Mouse (Mus musculus): Measurements from ENCODE around the gene Rgp1.

Gene Rgp1

GRCm38 (mm10) chr4:43561997-43562768, 16.3 kb upstream of the Rgp1 start, which contains the start of the genes Creb3 and Tln1:
Creb3 (plus strand) TSS chr4:43562332.
Tln1 (minus strand) TSS chr4:43562691.
- peak; percentile 91 to 92 for DNase-seq (ENCODE audit: low spot score in 2 of 2)

DNA sequence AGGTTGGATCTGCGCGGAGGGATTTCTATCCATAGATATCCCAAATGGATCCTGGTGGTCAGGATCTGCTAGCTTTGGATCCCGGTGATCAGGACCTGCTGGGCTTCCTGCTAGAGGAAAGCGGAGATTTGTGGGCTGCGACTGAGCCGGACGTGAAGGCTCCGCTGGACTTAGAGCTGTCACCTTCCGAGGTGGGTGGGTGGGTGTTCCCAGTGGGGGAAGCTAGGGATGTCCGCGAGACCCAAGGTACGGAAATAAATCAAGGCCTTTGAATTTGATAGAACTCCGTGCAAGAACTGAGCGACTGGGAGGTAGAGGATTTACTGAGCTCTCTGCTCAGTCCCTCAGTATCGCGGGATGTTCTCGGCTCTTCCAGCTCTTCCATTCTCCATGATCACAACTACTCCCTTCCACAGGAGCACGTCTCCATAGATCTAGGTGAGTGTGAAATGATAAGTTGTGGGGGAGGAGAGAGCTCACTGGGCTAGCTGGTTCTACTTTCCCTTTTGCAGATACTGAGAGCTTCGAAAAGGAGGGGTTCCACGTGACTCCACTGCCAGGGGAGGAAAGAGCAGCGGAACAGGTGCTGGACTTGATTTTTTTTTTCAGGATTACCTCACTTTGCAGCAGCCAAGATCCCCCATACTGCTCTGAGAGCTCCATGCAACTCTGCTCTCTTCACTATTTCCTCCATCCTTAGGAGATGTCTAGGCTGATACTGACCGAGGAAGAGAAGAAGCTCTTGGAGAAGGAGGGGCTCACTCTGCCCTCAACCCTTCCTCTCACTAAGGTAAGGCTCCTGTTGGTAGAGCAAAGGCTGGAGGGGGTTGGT, 15.5 kb upstream of the Rgp1 start:
- DNase-seq (ENCODE audit: low spot score in 2 of 2): no peak

DNA sequence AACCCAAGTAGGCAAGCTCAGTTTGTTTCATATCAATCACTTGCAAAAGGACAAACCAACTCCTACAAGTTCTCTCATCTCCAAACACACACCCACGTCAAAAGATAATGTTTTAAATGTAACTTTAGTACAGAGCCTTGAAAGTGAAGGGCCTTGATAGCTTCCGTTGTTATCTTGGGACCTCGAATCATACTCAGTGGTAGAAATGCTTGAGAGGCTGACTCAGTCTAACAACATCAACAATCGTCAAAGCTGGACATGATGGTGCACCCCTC, 15.0 kb upstream of the Rgp1 start:
- DNase-seq (ENCODE audit: low spot score in 2 of 2): no peak

- DNase-seq (ENCODE audit: low spot score in 2 of 2): no peak
These were observed 14.3 kb upstream of the Rgp1 start for GRCm38 (mm10) chr4:43564231-43564630.

DNA sequence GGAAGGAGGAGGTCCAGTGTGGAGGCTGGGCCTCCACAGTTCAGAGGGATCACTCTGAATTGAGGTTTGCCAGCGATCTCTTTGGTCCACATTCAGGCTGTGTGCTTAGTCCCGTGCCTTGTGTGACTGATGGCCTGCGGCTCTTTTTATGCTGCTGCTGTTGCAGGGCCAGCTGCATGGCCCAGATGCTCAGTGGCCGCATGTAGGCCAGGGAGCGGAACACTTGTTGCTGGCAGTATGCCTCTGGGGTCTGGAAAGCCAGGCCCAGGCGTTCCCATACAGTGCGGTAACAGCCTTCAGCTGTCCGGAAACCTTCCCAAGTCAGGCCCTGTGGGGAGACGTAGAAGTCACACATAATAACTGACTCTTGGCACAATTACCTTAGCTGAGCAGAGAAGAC, 11.4 kb upstream of the Rgp1 start:
- DNase-seq (ENCODE audit: low spot score in 2 of 2): no peak

DNA sequence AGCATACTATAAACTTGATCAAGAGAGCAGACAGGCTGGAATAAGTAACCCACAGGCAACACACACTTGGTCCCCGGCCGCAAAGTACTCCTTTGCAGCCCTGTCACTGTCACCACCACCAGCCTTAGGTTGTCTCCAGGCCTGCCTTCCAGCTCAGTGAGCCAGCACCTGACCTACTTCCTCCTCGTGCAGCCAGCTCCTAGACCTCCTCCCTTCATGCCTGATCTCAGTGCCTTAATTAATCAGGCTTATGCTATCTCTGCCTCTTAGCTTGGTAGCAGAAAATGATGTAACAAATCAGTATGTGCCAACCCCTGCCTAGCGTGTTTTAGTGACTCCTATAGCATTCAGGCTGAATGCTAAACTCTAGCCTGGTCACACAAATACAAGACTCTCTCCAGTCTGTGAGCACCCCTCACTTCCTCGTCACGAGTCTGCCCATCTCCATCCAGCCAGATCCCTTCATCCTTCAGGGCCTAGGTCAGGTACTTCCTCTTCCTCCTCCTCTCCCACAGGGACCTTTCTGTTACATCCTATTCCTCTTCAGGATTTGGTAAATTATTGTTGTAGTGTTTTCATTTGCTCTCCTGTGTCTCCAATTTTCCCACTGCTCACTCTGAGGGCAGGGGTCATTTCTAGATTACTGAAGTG, 7.0 kb upstream of the Rgp1 start:
- DNase-seq (ENCODE audit: low spot score in 2 of 2): no peak

GRCm38 (mm10) chr4:43573561-43573960, 5.0 kb upstream of the Rgp1 start:
- DNase-seq (ENCODE audit: low spot score in 2 of 2): no peak

DNA sequence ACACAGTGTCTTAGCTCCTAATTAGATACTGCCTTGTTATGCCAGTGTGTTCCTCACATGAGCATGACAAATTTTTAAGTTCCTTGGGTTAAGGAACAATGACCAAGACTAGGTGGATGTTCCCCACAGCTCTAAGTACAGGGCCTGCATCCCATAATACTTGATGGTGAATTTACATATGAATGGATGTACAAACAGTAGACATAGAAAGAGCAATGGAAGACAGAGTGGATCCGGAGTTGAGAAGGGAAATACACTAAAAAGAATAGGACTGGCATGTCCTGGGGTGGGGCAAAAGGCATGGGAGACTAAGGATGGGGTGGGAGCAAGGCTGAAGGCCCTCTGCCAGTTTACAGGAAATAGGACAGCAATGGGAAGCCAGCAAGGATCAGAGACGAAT, 3.2 kb upstream of the Rgp1 start:
- no peak for DNase-seq (ENCODE audit: low spot score in 2 of 2)

GRCm38 (mm10) chr4:43577237-43577881, 1.2 kb upstream of the Rgp1 start:
- DNase-seq (ENCODE audit: low spot score in 2 of 2): no peak

GRCm38 (mm10) chr4:43579256-43579655, 741 bp downstream of the Rgp1 start:
- DNase-seq (ENCODE audit: low spot score in 2 of 2): no peak

GRCm38 (mm10) chr4:43579731-43580130, 1.2 kb downstream of the Rgp1 start:
- DNase-seq (ENCODE audit: low spot score in 2 of 2): no peak

- DNase-seq (ENCODE audit: low spot score in 2 of 2): no peak
These were observed 2.2 kb downstream of the Rgp1 start for GRCm38 (mm10) chr4:43580721-43581120.

- DNase-seq (ENCODE audit: low spot score in 2 of 2): no peak
These were observed 2.9 kb downstream of the Rgp1 start for GRCm38 (mm10) chr4:43581381-43581780.

DNA sequence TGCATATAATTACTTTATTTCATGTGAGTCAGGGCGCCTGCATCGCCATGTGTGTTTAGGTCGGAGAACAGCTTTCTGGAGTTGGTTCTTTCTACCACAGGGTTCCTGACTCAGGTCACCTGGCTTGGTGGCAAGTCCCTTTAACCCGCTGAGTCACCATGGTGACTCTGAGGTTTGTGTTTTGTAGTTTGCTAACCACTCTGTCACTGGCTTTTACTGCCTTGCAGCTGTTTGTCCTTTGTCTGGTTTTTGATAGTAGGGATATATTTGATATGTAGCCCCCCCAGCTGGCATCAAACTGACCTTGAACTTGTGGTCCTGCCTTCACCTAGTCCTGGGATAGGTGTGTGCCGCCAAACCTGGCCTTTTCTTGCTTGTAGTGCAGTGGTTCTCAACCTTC, 3.7 kb downstream of the Rgp1 start:
- DNase-seq (ENCODE audit: low spot score in 2 of 2): no peak

- no peak for DNase-seq (ENCODE audit: low spot score in 2 of 2)
These were observed 4.9 kb downstream of the Rgp1 start for GRCm38 (mm10) chr4:43583421-43583820.

GRCm38 (mm10) chr4:43584444-43585416, 6.2 kb downstream of the Rgp1 start, which contains the start of gene Msmp:
Msmp (minus strand) TSS chr4:43584494.
- no peak for DNase-seq (ENCODE audit: low spot score in 2 of 2)

DNA sequence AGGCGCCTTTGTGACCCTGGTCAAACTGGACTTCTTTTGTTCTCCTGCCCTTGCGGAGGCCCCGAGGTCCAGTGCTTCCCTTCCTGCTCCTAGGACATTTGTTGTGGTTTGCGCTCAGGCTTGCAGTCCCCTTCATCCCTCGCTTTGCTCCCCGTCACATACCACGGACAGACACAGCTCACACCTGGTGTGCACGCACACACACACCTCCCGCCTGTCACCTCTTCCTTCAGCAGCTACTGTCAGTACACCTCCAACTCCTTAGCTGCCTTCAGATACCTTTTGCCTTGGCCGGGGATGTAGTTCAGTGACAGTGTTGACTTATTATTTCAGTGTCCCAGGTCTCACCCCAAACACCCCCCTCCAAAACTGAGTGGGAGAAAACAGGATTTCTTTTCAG, 7.2 kb downstream of the Rgp1 start:
- DNase-seq (ENCODE audit: low spot score in 2 of 2): no peak

DNA sequence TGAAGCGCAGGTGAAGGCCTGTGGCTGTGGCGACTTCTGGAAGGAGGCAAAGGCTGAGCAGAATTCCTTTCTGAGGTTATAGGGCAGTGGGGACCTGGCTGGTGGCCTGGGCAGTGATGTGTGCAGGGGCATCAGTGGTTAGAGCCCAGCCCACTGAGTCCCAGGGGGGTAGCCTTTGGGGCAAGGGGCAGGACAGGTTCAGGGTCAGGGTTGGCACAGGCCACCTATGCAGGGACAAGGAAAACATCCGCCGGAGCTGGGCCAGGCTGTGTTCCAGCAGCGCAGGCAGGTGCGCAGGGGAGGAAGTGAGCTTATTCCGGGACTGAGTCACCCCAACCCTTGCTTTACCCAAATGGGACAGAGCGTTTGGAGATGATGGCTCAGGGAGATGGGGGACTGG, 7.9 kb downstream of the Rgp1 start:
- DNase-seq (ENCODE audit: low spot score in 2 of 2): no peak

- DNase-seq (ENCODE audit: low spot score in 2 of 2): no peak
These were observed 9.2 kb downstream of the Rgp1 start for GRCm38 (mm10) chr4:43587681-43588080.

DNA sequence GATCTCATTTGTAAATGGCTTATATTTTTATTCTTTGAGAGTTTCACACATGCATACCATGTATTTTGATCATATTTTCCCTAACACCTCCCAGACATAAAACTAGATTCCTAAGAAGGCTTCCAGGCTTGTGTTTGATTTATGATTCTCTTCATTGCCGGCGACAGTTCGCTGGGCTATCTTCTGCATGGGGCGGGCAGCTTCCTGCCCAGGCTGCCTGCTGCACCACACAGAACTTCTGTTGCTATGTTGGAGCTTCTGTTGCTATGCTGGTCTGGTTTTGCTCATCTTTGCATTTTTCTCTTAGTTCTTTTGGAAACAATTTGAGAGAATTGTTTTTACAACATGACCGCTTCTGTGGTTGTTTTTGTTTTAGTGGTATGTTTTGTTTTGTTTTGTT, 13.0 kb downstream of the Rgp1 start:
- no peak for DNase-seq (ENCODE audit: low spot score in 2 of 2)

DNA sequence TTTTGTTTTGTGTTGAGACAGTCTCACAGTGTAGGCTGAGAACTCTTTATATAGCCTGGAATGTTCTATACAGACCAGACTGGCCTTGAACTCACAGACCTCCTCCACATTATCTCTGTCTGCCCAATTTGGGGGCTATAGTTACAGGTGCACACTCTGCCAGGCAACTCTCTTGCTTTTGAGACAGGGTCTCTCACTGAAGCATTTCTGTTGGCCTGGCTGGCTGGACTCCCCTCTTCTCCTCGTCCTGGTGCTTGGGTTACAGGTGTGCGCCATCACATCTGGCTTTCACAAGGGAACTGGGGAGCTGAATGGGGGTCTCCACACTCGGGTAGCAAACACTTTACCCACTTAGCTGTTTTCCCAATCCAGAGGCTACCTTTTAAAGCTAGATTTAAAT, 13.4 kb downstream of the Rgp1 start:
- DNase-seq (ENCODE audit: low spot score in 2 of 2): no peak
